Mouse (Mus musculus) retina, adult 2 months (tissue): ENCODE measurements around the gene Mon2.

Source experiments
- DNase-seq: peaks from one replicate; pipeline ENCODE4 v3.0.0-alpha.2; 2012; ENCODE audit warnings: low read depth, low spot score

The Mon2 gene

GRCm38 (mm10) chr10:123076245-123077023, at the start of gene Mon2:
Gene Mon2 (minus strand): TSS chr10:123076505.
- peak; percentile 91 for DNase-seq

GRCm38 (mm10) chr10:123120666-123121392, 44.5 kb upstream of the Mon2 start:
- DNase-seq: no peak

GRCm38 (mm10) chr10:123116861-123117260, 40.6 kb upstream of the Mon2 start:
- no peak for DNase-seq

- DNase-seq: no peak
Measured at GRCm38 (mm10) chr10:123113466-123113865, 37.2 kb upstream of the Mon2 start.

- no peak for DNase-seq
Measured at GRCm38 (mm10) chr10:123112787-123113168, 36.5 kb upstream of the Mon2 start.

GRCm38 (mm10) chr10:123112056-123112786, 35.9 kb upstream of the Mon2 start:
- DNase-seq: no peak

GRCm38 (mm10) chr10:123110548-123110947, 34.2 kb upstream of the Mon2 start:
- no peak for DNase-seq

GRCm38 (mm10) chr10:123108527-123108926, 32.2 kb upstream of the Mon2 start:
- no peak for DNase-seq

GRCm38 (mm10) chr10:123108121-123108520, 31.8 kb upstream of the Mon2 start:
- DNase-seq: no peak

- no peak for DNase-seq
Measured at GRCm38 (mm10) chr10:123101303-123101702, 25.0 kb upstream of the Mon2 start.

- DNase-seq: no peak
Measured at GRCm38 (mm10) chr10:123100584-123100983, 24.3 kb upstream of the Mon2 start.

GRCm38 (mm10) chr10:123094504-123094903, 18.2 kb upstream of the Mon2 start:
- DNase-seq: no peak

GRCm38 (mm10) chr10:123092577-123092976, 16.3 kb upstream of the Mon2 start:
- no peak for DNase-seq

GRCm38 (mm10) chr10:123091737-123092136, 15.4 kb upstream of the Mon2 start:
- DNase-seq: peak; percentile 39

- no peak for DNase-seq
Measured at GRCm38 (mm10) chr10:123089425-123089930, 13.2 kb upstream of the Mon2 start.

GRCm38 (mm10) chr10:123086847-123087246, 10.5 kb upstream of the Mon2 start:
- DNase-seq: no peak

- DNase-seq: no peak
Measured at GRCm38 (mm10) chr10:123084900-123085641, 8.8 kb upstream of the Mon2 start.

GRCm38 (mm10) chr10:123084307-123084706, 8.0 kb upstream of the Mon2 start:
- no peak for DNase-seq

- no peak for DNase-seq
Measured at GRCm38 (mm10) chr10:123075751-123076242, 508 bp downstream of the Mon2 start.

GRCm38 (mm10) chr10:123071997-123072396, 4.3 kb downstream of the Mon2 start:
- DNase-seq: no peak

GRCm38 (mm10) chr10:123063021-123063420, 13.3 kb downstream of the Mon2 start:
- no peak for DNase-seq
